Mouse (Mus musculus) c-Kit-positive CD71-positive TER-119-negative erythroid progenitor cells, embryonic 14.5 days (primary cell): ENCODE data around the gene Arid5b.

Source experiments
- DNase-seq: peaks from one replicate; pipeline ENCODE4 v3.0.0-alpha.2; 2013; ENCODE audit warnings: low read depth

The Arid5b gene

GRCm38 (mm10) chr10:68136480-68137083, 142.0 kb downstream of the Arid5b start:
- no peak for DNase-seq

GRCm38 (mm10) chr10:68136051-68136450, 142.5 kb downstream of the Arid5b start:
- DNase-seq: no peak

GRCm38 (mm10) chr10:68135416-68135815, 143.1 kb downstream of the Arid5b start:
- DNase-seq: no peak

GRCm38 (mm10) chr10:68134549-68134948, 144.0 kb downstream of the Arid5b start:
- no peak for DNase-seq

GRCm38 (mm10) chr10:68134071-68134470, 144.5 kb downstream of the Arid5b start:
- DNase-seq: no peak

GRCm38 (mm10) chr10:68132636-68133035, 145.9 kb downstream of the Arid5b start:
- no peak for DNase-seq

- no peak for DNase-seq
Measured at GRCm38 (mm10) chr10:68132154-68132553, 146.4 kb downstream of the Arid5b start.

- no peak for DNase-seq
Measured at GRCm38 (mm10) chr10:68129651-68130050, 148.9 kb downstream of the Arid5b start.

- no peak for DNase-seq
Measured at GRCm38 (mm10) chr10:68129009-68129408, 149.5 kb downstream of the Arid5b start.

GRCm38 (mm10) chr10:68128441-68128848, 150.1 kb downstream of the Arid5b start:
- DNase-seq: no peak

- no peak for DNase-seq
Measured at GRCm38 (mm10) chr10:68127604-68128256, 150.8 kb downstream of the Arid5b start.

- DNase-seq: no peak
Measured at GRCm38 (mm10) chr10:68127104-68127503, 151.4 kb downstream of the Arid5b start.

GRCm38 (mm10) chr10:68126551-68126950, 152.0 kb downstream of the Arid5b start:
- no peak for DNase-seq

GRCm38 (mm10) chr10:68125919-68126550, 152.5 kb downstream of the Arid5b start:
- no peak for DNase-seq

- no peak for DNase-seq
Measured at GRCm38 (mm10) chr10:68124985-68125384, 153.6 kb downstream of the Arid5b start.

GRCm38 (mm10) chr10:68123446-68123845, 155.1 kb downstream of the Arid5b start:
- no peak for DNase-seq

- no peak for DNase-seq
Measured at GRCm38 (mm10) chr10:68121960-68122359, 156.6 kb downstream of the Arid5b start.

- no peak for DNase-seq
Measured at GRCm38 (mm10) chr10:68121251-68121650, 157.3 kb downstream of the Arid5b start.

- no peak for DNase-seq
Measured at GRCm38 (mm10) chr10:68120011-68120410, 158.5 kb downstream of the Arid5b start.

GRCm38 (mm10) chr10:68119285-68119684, 159.3 kb downstream of the Arid5b start:
- DNase-seq: peak; percentile 53

GRCm38 (mm10) chr10:68114955-68115354, 163.6 kb downstream of the Arid5b start:
- DNase-seq: no peak

GRCm38 (mm10) chr10:68113645-68114044, 164.9 kb downstream of the Arid5b start:
- no peak for DNase-seq

- DNase-seq: no peak
Measured at GRCm38 (mm10) chr10:68112983-68113382, 165.6 kb downstream of the Arid5b start.
